Mouse (Mus musculus) heart, embryonic 11.5 days (tissue): ENCODE measurements at regions not wholly inside any gene's neighbourhood (a gene's known extent, or its start where the extent isn't known, plus 50 kb on each side); places are given as distances from the start of the nearest gene placed in this dataset.

ENCODE experiments used
- ATAC-seq: fragments of 200-750 bp; cut with Nextera tagmentation; replicated peaks from 2 replicates; pipeline ENCODE4 v1.8.0; 2017; ENCODE audit warnings: moderate library complexity; ENCODE audit not compliant: insufficient number of reproducible peaks, low FRiP score, low TSS enrichment
- H3K27ac ChIP-seq: fragments of 300-500 bp; sonication (generic); 2 replicates; pipeline ENCODE4 v1.5.1; 2014; ENCODE audit warnings: mild to moderate bottlenecking, low read depth, low read length
- H3K27me3 ChIP-seq: fragments of 300-500 bp; sonication (generic); 2 replicates; pipeline ENCODE4 v1.6.1; 2014; ENCODE audit warnings: mild to moderate bottlenecking, low read length, mixed read lengths; ENCODE audit not compliant: control insufficient read depth, insufficient read depth
- H3K36me3 ChIP-seq: fragments of 300-500 bp; sonication (generic); 2 replicates; pipeline ENCODE4 v1.6.1; 2014; ENCODE audit warnings: mild to moderate bottlenecking, low read length, moderate library complexity, mixed read lengths; ENCODE audit not compliant: control insufficient read depth, insufficient read depth
- H3K4me1 ChIP-seq: fragments of 300-500 bp; sonication (generic); 2 replicates; pipeline ENCODE4 v1.6.1; 2014; ENCODE audit warnings: low read length; ENCODE audit not compliant: control insufficient read depth, insufficient read depth
- H3K4me2 ChIP-seq: fragments of 300-500 bp; sonication (generic); 2 replicates; pipeline ENCODE4 v1.6.1; 2014; ENCODE audit warnings: mild to moderate bottlenecking, moderate library complexity
- H3K4me3 ChIP-seq: fragments of 300-500 bp; sonication (generic); 2 replicates; pipeline ENCODE4 v1.5.1; 2014; ENCODE audit warnings: low read depth, low read length
- H3K9ac ChIP-seq: fragments of 300-500 bp; sonication (generic); 2 replicates; pipeline ENCODE4 v1.6.1; 2014; ENCODE audit warnings: mild to moderate bottlenecking, low read depth, low read length, moderate library complexity
- H3K9me3 ChIP-seq: fragments of 300-500 bp; sonication (generic); replicated peaks from 2 replicates; pipeline ENCODE4 v1.6.1; 2016; ENCODE audit warnings: low read length; ENCODE audit not compliant: control insufficient read depth
- WGBS: fragments of 180-500 bp; shearing (Covaris S2); extraction: QIAGEN DNeasy Blood & Tissue Kit; methylation state at CpG from one replicate; pipeline ENCODE4 v1.1.7; 2014; ENCODE audit not compliant: insufficient replicate concordance; 5-methylcytosine and 5-hydroxymethylcytosine counted together

- no peak overlapping the region for H3K9ac ChIP-seq
- no peaks in the 10 kb centered on the region for H3K27me3 ChIP-seq
- 72% methylated on average over 3 of the region's 3 CpGs for WGBS
- H3K27ac ChIP-seq: no peak overlapping the region
- no peak overlapping the region for H3K4me2 ChIP-seq
- H3K9me3 ChIP-seq: no peaks in the 10 kb centered on the region
- no peaks in the 10 kb centered on the region for H3K36me3 ChIP-seq
- ATAC-seq: no peak
- H3K4me1 ChIP-seq: no peaks in the 10 kb centered on the region
- H3K4me3 ChIP-seq: no peak overlapping the region
Observed at GRCm38 (mm10) chr15:52406156-52406885, 1478.4 kb upstream of the Gm7489 start.

- H3K4me1 ChIP-seq: no peaks in the 10 kb centered on the region
- ATAC-seq: no peak
- no peaks in the 10 kb centered on the region for H3K9me3 ChIP-seq
- no peaks in the 10 kb centered on the region for H3K36me3 ChIP-seq
- no peak overlapping the region for H3K4me3 ChIP-seq
- H3K27ac ChIP-seq: no peak overlapping the region
- no peak overlapping the region for H3K4me2 ChIP-seq
- 64% methylated on average over 18 of the region's 18 CpGs for WGBS
- H3K27me3 ChIP-seq: no peaks in the 10 kb centered on the region
- no peak overlapping the region for H3K9ac ChIP-seq
Observed at GRCm38 (mm10) chr15:52412869-52413771, 1471.6 kb upstream of the Gm7489 start.

- Histone ChIP-seq H3K4me3 (no peak overlapping the region), H3K4me1 (no peaks in the 10 kb centered on the region), H3K9me3 (no peaks in the 10 kb centered on the region), H3K36me3 (no peaks in the 10 kb centered on the region), H3K27ac (no peak overlapping the region), H3K9ac (no peak overlapping the region), H3K4me2 (no peak overlapping the region), H3K27me3 (no peaks in the 10 kb centered on the region)
- no peak for ATAC-seq
Observed at GRCm38 (mm10) chr15:52425976-52426375, 1458.7 kb upstream of the Gm7489 start.

- Histone ChIP-seq H3K9ac (no peak overlapping the region), H3K4me2 (no peak overlapping the region), H3K9me3 (no peaks in the 10 kb centered on the region), H3K36me3 (no peaks in the 10 kb centered on the region), H3K4me3 (no peak overlapping the region), H3K4me1 (no peaks in the 10 kb centered on the region), H3K27ac (no peak overlapping the region), H3K27me3 (no peaks in the 10 kb centered on the region)
- ATAC-seq: no peak
- WGBS: 76% methylated on average over 6 of the region's 6 CpGs
Observed at GRCm38 (mm10) chr15:52430491-52431158, 1454.1 kb upstream of the Gm7489 start.

GRCm38 (mm10) chr15:52433639-52434038, 1451.1 kb upstream of the Gm7489 start:
- no peak overlapping the region for H3K27ac ChIP-seq
- no peak overlapping the region for H3K9ac ChIP-seq
- WGBS: 77% methylated on average over 2 of the region's 2 CpGs
- no peaks in the 10 kb centered on the region for H3K27me3 ChIP-seq
- ATAC-seq: no peak
- H3K4me3 ChIP-seq: no peak overlapping the region
- H3K4me2 ChIP-seq: no peak overlapping the region
- H3K4me1 ChIP-seq: no peaks in the 10 kb centered on the region
- H3K9me3 ChIP-seq: no peaks in the 10 kb centered on the region
- H3K36me3 ChIP-seq: no peaks in the 10 kb centered on the region

GRCm38 (mm10) chr15:52438403-52438802, 1446.3 kb upstream of the Gm7489 start:
- H3K4me2 ChIP-seq: no peak overlapping the region
- no peak overlapping the region for H3K9ac ChIP-seq
- H3K27me3 ChIP-seq: no peaks in the 10 kb centered on the region
- no peaks in the 10 kb centered on the region for H3K36me3 ChIP-seq
- no peak overlapping the region for H3K27ac ChIP-seq
- 90% methylated on average over 1 of the region's 1 CpGs for WGBS
- no peak for ATAC-seq
- no peaks in the 10 kb centered on the region for H3K9me3 ChIP-seq
- H3K4me3 ChIP-seq: no peak overlapping the region
- no peaks in the 10 kb centered on the region for H3K4me1 ChIP-seq

GRCm38 (mm10) chr15:52458782-52459181, 1425.9 kb upstream of the Gm7489 start:
- no peak overlapping the region for H3K4me2 ChIP-seq
- WGBS: 1% methylated on average over 3 of the region's 3 CpGs

GRCm38 (mm10) chr15:52459315-52459714, 1425.4 kb upstream of the Gm7489 start:
- no peak for ATAC-seq
- WGBS: 65% methylated on average over 1 of the region's 1 CpGs
- Histone ChIP-seq H3K4me3 (no peak overlapping the region), H3K9ac (no peak overlapping the region), H3K4me2 (no peak overlapping the region), H3K27me3 (no peaks in the 10 kb centered on the region), H3K4me1 (no peaks in the 10 kb centered on the region), H3K36me3 (no peaks in the 10 kb centered on the region), H3K9me3 (no peaks in the 10 kb centered on the region), H3K27ac (no peak overlapping the region)

More at GRCm38 (mm10) chr15:52458782-52459181, 1425.9 kb upstream of the Gm7489 start:
- Histone ChIP-seq H3K27me3 (no peaks in the 10 kb centered on the region), H3K9ac (no peak overlapping the region), H3K4me3 (no peak overlapping the region), H3K4me1 (no peaks in the 10 kb centered on the region), H3K36me3 (no peaks in the 10 kb centered on the region), H3K27ac (no peak overlapping the region), H3K9me3 (no peaks in the 10 kb centered on the region)
- 0 out of 2 replicates have a peak, but pooled peaks have one; percentile 31 for ATAC-seq
